Mouse (Mus musculus) embryonic facial prominence, embryonic 13.5 days (tissue): ENCODE results near the gene Zfp507. TPM values are rescaled to one million over a fixed set of nuclear protein-coding genes. Genes with fewer than 3 reads are reported as not detected.

Source experiments
- ATAC-seq: fragments of 200-750 bp; cut with Nextera tagmentation; 2 replicates; pipeline ENCODE4 v1.8.0; 2017; ENCODE audit warnings: low read depth; ENCODE audit not compliant: insufficient number of reproducible peaks, insufficient read depth, low FRiP score, low TSS enrichment
- H3K27ac ChIP-seq: fragments of 300-500 bp; sonication (generic); 2 replicates; pipeline ENCODE4 v1.5.1; 2015; ENCODE audit warnings: moderate library complexity, mild to moderate bottlenecking, inconsistent platforms
- H3K27me3 ChIP-seq: fragments of 300-500 bp; sonication (generic); 2 replicates; pipeline ENCODE4 v1.6.1; 2015; ENCODE audit warnings: mild to moderate bottlenecking, inconsistent platforms
- H3K36me3 ChIP-seq: fragments of 300-500 bp; sonication (generic); 2 replicates; pipeline ENCODE4 v1.6.1; 2015; ENCODE audit warnings: mild to moderate bottlenecking, inconsistent platforms
- H3K4me1 ChIP-seq: fragments of 300-500 bp; sonication (generic); 2 replicates; pipeline ENCODE4 v1.6.1; 2015; ENCODE audit warnings: inconsistent platforms
- H3K4me2 ChIP-seq: fragments of 300-500 bp; sonication (generic); 2 replicates; pipeline ENCODE4 v1.6.1; 2015; ENCODE audit warnings: moderate library complexity, mild to moderate bottlenecking, inconsistent platforms
- H3K4me3 ChIP-seq: fragments of 300-500 bp; sonication (generic); 2 replicates; pipeline ENCODE4 v1.5.1; 2015; ENCODE audit warnings: mild to moderate bottlenecking, inconsistent platforms
- H3K9ac ChIP-seq: fragments of 300-500 bp; sonication (generic); 2 replicates; pipeline ENCODE4 v1.6.1; 2015; ENCODE audit warnings: mild to moderate bottlenecking, inconsistent platforms
- H3K9me3 ChIP-seq: fragments of 300-500 bp; sonication (generic); 2 replicates; pipeline ENCODE4 v1.6.1; 2016; ENCODE audit warnings: inconsistent platforms
- WGBS: fragments of 180-500 bp; shearing (Covaris S2); methylation state at CpG from one replicate; pipeline ENCODE4 v1.1.7; 2015; ENCODE audit warnings: mixed read lengths; 5-methylcytosine and 5-hydroxymethylcytosine counted together
- polyA plus RNA-seq: library from polyadenylated mRNA; unstranded; fragments of >200 nt; fragmentation: Nextera tagmentation; extraction: Ambion mirVana; gene quantifications from 2 replicates; pipeline ENCODE4 v1.2.1, GENCODE M21; 2015

Zfp507 gene
- polyA plus RNA-seq, 1 experiment from 2014 or later: 22.3 TPM

- 0 out of 2 replicates have a peak, but pooled peaks cover 3% of the 10 kb centered on the region for H3K9me3 ChIP-seq
- peaks cover 46% of the 10 kb centered on the region for H3K36me3 ChIP-seq
- no peak overlapping the region for H3K4me2 ChIP-seq
- H3K27me3 ChIP-seq: no peaks in the 10 kb centered on the region
- H3K4me1 ChIP-seq: no peaks in the 10 kb centered on the region
- H3K9ac ChIP-seq: no peak overlapping the region
- no peak overlapping the region for H3K4me3 ChIP-seq
- H3K27ac ChIP-seq: no peak overlapping the region
- no peak for ATAC-seq
- 95% methylated on average over 12 of the region's 12 CpGs for WGBS
Measured at GRCm38 (mm10) chr7:35728376-35728775, 74.4 kb downstream of the Zfp507 start.

DNA sequence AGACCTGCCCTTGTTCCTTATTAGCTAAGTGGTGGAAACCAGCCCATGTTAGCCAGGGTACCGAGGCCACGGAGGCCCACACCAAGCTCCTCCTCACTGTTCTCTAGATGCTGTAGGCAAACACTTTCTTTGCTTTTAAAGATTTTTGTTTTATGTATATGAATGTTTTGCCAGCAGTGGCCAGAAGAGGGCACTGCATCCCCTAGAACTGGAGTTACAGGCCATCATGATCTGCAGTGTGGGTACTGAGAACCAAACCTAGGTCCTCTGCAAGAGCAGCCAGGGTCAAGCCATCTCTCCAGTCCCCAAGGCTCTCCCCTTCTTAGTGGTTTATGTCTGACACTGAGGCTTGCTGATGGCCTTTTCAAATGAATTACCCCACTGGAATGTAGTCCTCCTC lies 79.8 kb downstream of the Zfp507 start:
- Histone ChIP-seq H3K9ac (no peak overlapping the region), H3K4me3 (no peak overlapping the region), H3K4me1 (no peaks in the 10 kb centered on the region), H3K9me3 (0 out of 2 replicates have a peak, but pooled peaks cover 4% of the 10 kb centered on the region), H3K36me3 (peaks cover 72% of the 10 kb centered on the region), H3K4me2 (no peak overlapping the region), H3K27ac (no peak overlapping the region), H3K27me3 (no peaks in the 10 kb centered on the region)
- no peak for ATAC-seq
- WGBS: 91% methylated on average over 2 of the region's 2 CpGs

Other genes with a start within 250 kb of the Zfp507 start
- 57.4 and 61.9 TPM in 2 replicates for gene Nudt19, start 246.7 kb downstream of the Zfp507 start, polyA plus RNA-seq
- gene Rgs9bp, start 217.4 kb downstream of the Zfp507 start, polyA plus RNA-seq: 0.26 and 0.28 TPM in 2 replicates
- 39.0 and 42.3 TPM in 2 replicates for gene Ankrd27, start 216.8 kb downstream of the Zfp507 start, polyA plus RNA-seq
- 289 and 328 TPM in 2 replicates for gene Pdcd5, start 155.5 kb downstream of the Zfp507 start, polyA plus RNA-seq
- gene Dpy19l3, start 48.5 kb downstream of the Zfp507 start, polyA plus RNA-seq: 36.8 and 37.2 TPM in 2 replicates